Mouse (Mus musculus): ENCODE measurements around the gene Srek1.

DNA sequence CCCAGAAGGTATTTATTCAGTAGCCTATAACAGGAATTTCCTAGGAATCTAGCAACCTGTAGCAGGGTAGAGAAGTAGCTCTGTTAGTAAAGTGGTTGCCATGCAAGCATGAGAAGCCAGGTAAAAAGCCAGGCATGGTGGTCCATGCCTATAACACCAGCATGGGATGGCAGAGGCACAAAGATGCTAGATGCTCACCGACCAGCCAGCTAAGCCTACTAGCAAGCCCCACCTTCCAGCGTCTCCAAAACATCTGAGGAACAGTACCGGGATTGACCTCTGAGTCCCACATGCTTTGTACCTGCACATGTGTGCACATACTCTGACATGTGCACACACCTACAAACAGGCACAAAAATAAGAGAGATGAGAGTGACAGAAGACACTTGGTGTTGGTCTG lies 72.1 kb downstream of the Srek1 start:
- TF ChIP-seq CTCF (IDR thresholded peaks at IDR 0.05; ENCODE audit: borderline replicate concordance, insufficient read depth, low read length): no peak
- TF ChIP-seq POLR2A (IDR thresholded peaks at IDR 0.05; ENCODE audit: low read depth, low read length): no peak

Measured in embryonic fibroblast, embryonic 13.5 days (primary cell).